Mouse (Mus musculus) testis, adult 2 months (tissue): ENCODE results near the gene Gramd4.

Experiments
- CTCF ChIP-seq: fragments of 200-500 bp; IDR thresholded peaks from 2 replicates; pipeline ENCODE4 v1.5.1; 2012; ENCODE audit warnings: low read depth, mild to moderate bottlenecking, inconsistent platforms, low read length, moderate library complexity; ENCODE audit not compliant: control insufficient read depth, insufficient read depth, insufficient replicate concordance
- POLR2A ChIP-seq: fragments of 200-500 bp; IDR thresholded peaks from 2 replicates; pipeline ENCODE4 v1.6.1; 2012; ENCODE audit warnings: low read depth, mild to moderate bottlenecking, inconsistent platforms, low read length, moderate library complexity; ENCODE audit not compliant: control insufficient read depth

DNA sequence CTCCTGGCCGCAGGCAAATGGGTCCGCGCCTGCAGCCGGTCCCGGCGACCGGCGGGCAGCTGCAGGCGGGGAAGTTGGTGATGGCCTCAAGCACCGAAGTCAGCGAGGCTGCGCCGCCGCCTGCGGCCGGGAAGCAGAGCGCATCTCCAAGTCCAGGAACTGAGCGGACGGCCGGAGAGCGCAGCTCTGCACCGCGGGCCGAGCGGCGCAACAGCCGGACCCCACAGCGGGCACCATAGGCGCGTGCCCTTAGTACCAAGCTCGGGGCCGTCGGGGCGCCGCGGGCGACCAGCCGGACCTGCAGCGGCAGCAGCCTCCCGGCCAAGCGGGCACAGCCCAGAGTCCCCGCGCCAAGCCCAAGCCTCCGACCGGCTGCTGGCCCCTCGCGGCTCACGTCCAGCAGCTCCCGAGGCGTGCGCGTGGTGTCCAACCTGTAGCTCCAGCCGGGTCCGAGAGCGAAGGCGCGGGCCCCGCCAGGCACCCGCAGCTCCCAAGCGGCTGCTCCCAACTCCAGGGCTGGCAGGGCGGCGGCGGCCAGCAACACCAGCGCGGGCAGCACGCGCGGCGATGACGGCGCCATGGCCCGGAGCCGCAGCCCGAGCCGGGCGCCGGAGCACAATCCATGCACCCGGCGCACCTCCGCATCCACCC lies 24.2 kb upstream of the Gramd4 start, which contains the start of gene Celsr1:
- TF ChIP-seq CTCF (no peak), POLR2A (no peak)
